In the genomic region with DNA sequence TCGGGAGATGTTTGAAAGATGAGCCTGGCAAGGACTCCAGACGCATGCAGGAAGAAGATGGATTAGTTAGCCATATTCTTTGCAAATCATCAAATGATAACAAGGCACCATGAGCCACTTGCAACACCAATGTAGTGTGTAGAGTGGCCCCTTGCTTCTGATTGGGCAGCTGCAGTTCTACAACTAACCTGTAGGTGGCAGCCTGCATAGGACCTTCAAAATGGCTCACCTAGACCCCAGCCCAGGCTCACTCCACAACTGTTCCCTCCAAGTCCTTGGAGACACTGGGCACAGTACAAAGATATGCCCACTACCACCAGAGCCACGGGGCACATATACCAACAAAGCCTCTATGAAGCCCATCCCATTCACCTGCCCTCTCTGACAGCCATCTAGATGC, we compare ENCODE assay signal across 9 mouse cellular contexts. TPM values are rescaled to one million over a fixed set of nuclear protein-coding genes. Genes with fewer than 3 reads are reported as not detected.
DNase-seq lines count a peak whose midpoint lies in the region; ATAC-seq and TF ChIP-seq lines count a peak whose summit lies in the region.
"Had no signal": no experiment of that assay in that cellular context is flagged by ENCODE, and none has a peak within 500 bp of the region (broad histone marks: within the 10 kb centered on the region; RNA-seq: fewer than 3 reads in every experiment).

No protein-coding gene starts in this region.

- H3K4me1 ChIP-seq in kidney, embryonic 16.5 days (ENCODE audit: insufficient read depth, low read length), result no peaks in the 10 kb centered on the region
- H3K4me1 ChIP-seq in MEL (ENCODE audit: control insufficient read depth in 1 of 2, insufficient read depth in 2 of 2, low read length in 2 of 2), result no peaks in the 10 kb centered on the region
- no peaks in the 10 kb centered on the region for H3K4me1 ChIP-seq in stomach, embryonic 14.5 days (ENCODE audit: control insufficient read depth, insufficient read depth, low read length)
- H3K4me1 ChIP-seq: neural tube, embryonic 13.5 days had no signal

- H3K4me3 ChIP-seq in kidney, embryonic 16.5 days (ENCODE audit: low read length), result no peak overlapping the region
- H3K4me3 ChIP-seq in MEL (ENCODE audit: control insufficient read depth in 1 of 2, insufficient read depth in 1 of 2, low read depth in 2 of 2, low read length in 2 of 2), result no peak overlapping the region
- no peak overlapping the region for H3K4me3 ChIP-seq in stomach, embryonic 14.5 days (ENCODE audit: low read depth, low read length)
- H3K4me3 ChIP-seq: neural tube, embryonic 13.5 days had no signal

- TF ChIP-seq EP300 in MEL (IDR thresholded peaks at IDR 0.05; ENCODE audit: low read depth in 1 of 2, low read length in 2 of 2), result no peak

- TF ChIP-seq CTCF in MEL (IDR thresholded peaks at IDR 0.05 in 2 of 3, conservative IDR thresholded peaks at IDR 0.05 in 1 of 3; ENCODE audit: control insufficient read depth in 1 of 3, insufficient read depth in 1 of 3, low read depth in 2 of 3, low read length in 3 of 3, poor library complexity in 1 of 3, severe bottlenecking in 1 of 3), result peak in 2 of 3 experiments; percentile 19 to 56; a peak in 2 of 6 replicates

- no peaks in the 10 kb centered on the region for H3K36me3 ChIP-seq in kidney, embryonic 16.5 days (ENCODE audit: insufficient read depth, low read length)
- no peaks in the 10 kb centered on the region for H3K36me3 ChIP-seq in MEL (ENCODE audit: control insufficient read depth in 1 of 2, insufficient read depth in 2 of 2, low read length in 2 of 2)
- no peaks in the 10 kb centered on the region for H3K36me3 ChIP-seq in stomach, embryonic 14.5 days (ENCODE audit: control insufficient read depth, insufficient read depth, low read length)
- H3K36me3 ChIP-seq: neural tube, embryonic 13.5 days had no signal

- H3K27ac ChIP-seq in kidney, embryonic 16.5 days (ENCODE audit: low read length), result no peak overlapping the region
- H3K27ac ChIP-seq in MEL (ENCODE audit: control insufficient read depth, low read depth, low read length), result no peak overlapping the region
- no peak overlapping the region for H3K27ac ChIP-seq in stomach, embryonic 14.5 days (ENCODE audit: low read length)
- H3K27ac ChIP-seq: neural tube, embryonic 13.5 days had no signal

- TF ChIP-seq RAD21 in MEL (IDR thresholded peaks at IDR 0.05; ENCODE audit: low read depth, low read length), result no peak

- 57% methylated on average over 3 of the region's 3 CpGs for WGBS in kidney, embryonic 16.5 days
- WGBS in stomach, embryonic 14.5 days, result 37% methylated on average over 3 of the region's 3 CpGs

- no peaks in the 10 kb centered on the region for H3K79me2 ChIP-seq in MEL (ENCODE audit: control insufficient read depth, insufficient read depth, low read length, poor library complexity)

- no peaks in the 10 kb centered on the region for H3K27me3 ChIP-seq in kidney, embryonic 16.5 days (ENCODE audit: insufficient read depth, low read length)
- H3K27me3 ChIP-seq in MEL (ENCODE audit: control insufficient read depth in 1 of 2, insufficient read depth in 2 of 2, low read length in 2 of 2), result no peaks in the 10 kb centered on the region
- H3K27me3 ChIP-seq in stomach, embryonic 14.5 days (ENCODE audit: control insufficient read depth, insufficient read depth, low read length), result no peaks in the 10 kb centered on the region
- H3K27me3 ChIP-seq: neural tube, embryonic 13.5 days had no signal

- TF ChIP-seq POLR2A in MEL (IDR thresholded peaks at IDR 0.05; ENCODE audit: control insufficient read depth in 1 of 2, insufficient read depth in 1 of 2, low read depth in 1 of 2, low read length in 2 of 2, poor library complexity in 1 of 2), result no peak

- ATAC-seq in kidney, embryonic 16.5 days (ENCODE audit: low FRiP score, low TSS enrichment), result no peak
- 0 out of 2 replicates have a peak, but pooled peaks have one; percentile 49 for ATAC-seq in stomach, embryonic 14.5 days (ENCODE audit: insufficient number of reproducible peaks, insufficient read depth, low FRiP score, low read depth)

- H3K4me2 ChIP-seq in kidney, embryonic 16.5 days (replicated peaks; ENCODE audit: low read depth, low read length), result no peak overlapping the region
- H3K4me2 ChIP-seq in stomach, embryonic 14.5 days (replicated peaks; ENCODE audit: low read depth, low read length), result no peak overlapping the region
- H3K4me2 ChIP-seq: neural tube, embryonic 13.5 days had no signal

- DNase-seq in kidney, adult 18-20 months, result peak; percentile 14
- DNase-seq in MEL (ENCODE audit: low read depth, low spot score) (no peak), ZHBTc4 (ENCODE audit: low read depth, low spot score) (peak; percentile 57)
- DNase-seq in kidney, postnatal 10 days, result peak; percentile 9
- DNase-seq in gastrocnemius, adult 8-10 months (ENCODE audit: low spot score in 2 of 2), result no peak

- H3K9me3 ChIP-seq in kidney, embryonic 16.5 days (ENCODE audit: low read length), result no peaks in the 10 kb centered on the region
- H3K9me3 ChIP-seq in MEL (replicated peaks; ENCODE audit: insufficient read depth, low read length), result no peaks in the 10 kb centered on the region
- no peaks in the 10 kb centered on the region for H3K9me3 ChIP-seq in stomach, embryonic 14.5 days (ENCODE audit: control insufficient read depth, low read depth, low read length)
- H3K9me3 ChIP-seq: neural tube, embryonic 13.5 days had no signal

- H3K9ac ChIP-seq in kidney, embryonic 16.5 days (replicated peaks; ENCODE audit: low read length), result no peak overlapping the region
- H3K9ac ChIP-seq in MEL (ENCODE audit: control insufficient read depth, low read depth, low read length, poor library complexity, severe bottlenecking), result no peak overlapping the region
- H3K9ac ChIP-seq in stomach, embryonic 14.5 days (replicated peaks; ENCODE audit: low read depth, low read length), result no peak overlapping the region
- H3K9ac ChIP-seq: neural tube, embryonic 13.5 days had no signal

TF ChIP-seq in MEL, 35 proteins besides CTCF, POLR2A, EP300 and RAD21:
- no peak for TF ChIP-seq MAZ (IDR thresholded peaks at IDR 0.05; ENCODE audit: low read depth, low read length)

RNA-seq across cellular contexts. Expression of gene CK137956, which starts 35.4 kb away (rescaled TPM):
- polyA plus RNA-seq in kidney, embryonic 16.5 days (2015; fragmentation: Nextera tagmentation; extraction: Ambion mirVana), result not detected in 2 replicates
- total RNA-seq in MEL (2012; rRNA removed), result not detected in 2 replicates
- polyA plus RNA-seq in MEL (2012; ENCODE audit: insufficient read depth in 1 of 2, insufficient read length in 2 of 2, low read depth in 1 of 2, low replicate concordance in 2 of 2, missing spikeins in 1 of 2), result not detected
- polyA plus RNA-seq in stomach, embryonic 14.5 days (2014; fragmentation: Nextera tagmentation; extraction: Ambion mirVana), result not detected in 2 replicates
- total RNA-seq in gastrocnemius, adult 8-10 months (2022), result not detected
- total RNA-seq: common myeloid progenitor, adult 5-6 weeks had no signal

RNA-seq across cellular contexts. Expression of gene Csmd2, which starts 52.3 kb away (rescaled TPM):
- polyA plus RNA-seq in kidney, embryonic 16.5 days (2015; fragmentation: Nextera tagmentation; extraction: Ambion mirVana), result 0.12 TPM in 1 of 2 replicates, not detected in the other
- total RNA-seq in MEL (2012; rRNA removed), result not detected in 2 replicates
- not detected for polyA plus RNA-seq in MEL (2012; ENCODE audit: insufficient read depth in 1 of 2, insufficient read length in 2 of 2, low read depth in 1 of 2, low replicate concordance in 2 of 2, missing spikeins in 1 of 2)
- 0.36 and 0.39 TPM in 2 replicates for polyA plus RNA-seq in stomach, embryonic 14.5 days (2014; fragmentation: Nextera tagmentation; extraction: Ambion mirVana)
- not detected for total RNA-seq in gastrocnemius, adult 8-10 months (2022)
- total RNA-seq: common myeloid progenitor, adult 5-6 weeks had no signal

Comparison
In these comparisons a context has a peak if more than half of its experiments do, and no peak if none do; other contexts are left out.
1. DNase-seq: peak in kidney, adult 18-20 months (single experiment), ZHBTc4 (single experiment) and kidney, postnatal 10 days (single experiment); none in MEL (single experiment) and gastrocnemius, adult 8-10 months (0 of 2).